Mouse (Mus musculus): ENCODE results near the gene Olfr937. TPM values are rescaled to one million over a fixed set of nuclear protein-coding genes. Genes with fewer than 3 reads are reported as not detected.

Olfr937 gene
- total RNA-seq (2014; rRNA removed; ENCODE audit: low replicate concordance), result not detected in 2 replicates
- not detected in 2 replicates for polyA plus RNA-seq (2015; fragmentation: Nextera tagmentation; extraction: Ambion mirVana)

- no peaks in the 10 kb centered on the region for H3K27me3 ChIP-seq (ENCODE audit: control insufficient read depth, insufficient read depth, low read length)
- H3K27ac ChIP-seq (ENCODE audit: low read depth), result no peak within 1 kb of the TSS
- H3K36me3 ChIP-seq (replicated peaks; ENCODE audit: control insufficient read depth, insufficient read depth, low read length), result no peaks in the 10 kb centered on the region
- TF ChIP-seq EP300 (IDR thresholded peaks at IDR 0.05; ENCODE audit: low read depth) (no peak), CTCF (IDR thresholded peaks at IDR 0.05; ENCODE audit: low read depth) (no peak)
- no peak within 1 kb of the TSS for H3K9ac ChIP-seq (replicated peaks; ENCODE audit: low read depth, low read length)
- WGBS, result 75% methylated on average over 1 of the region's 1 CpGs
- no peak for DNase-seq (ENCODE audit: low spot score)
- H3K4me2 ChIP-seq (ENCODE audit: low read depth, low read length), result no peak within 1 kb of the TSS
- H3K4me3 ChIP-seq (ENCODE audit: low read depth, low read length), result no peak within 1 kb of the TSS
- no peak for ATAC-seq (ENCODE audit: insufficient read depth, low read depth)
- H3K4me1 ChIP-seq (ENCODE audit: control insufficient read depth, insufficient read depth), result no peaks in the 10 kb centered on the region
- no peaks in the 10 kb centered on the region for H3K9me3 ChIP-seq (replicated peaks; ENCODE audit: control insufficient read depth, low read length)
Measured at GRCm38 (mm10) chr9:39064851-39065250, at the start of gene Olfr937. Olfr937 (minus strand) TSS chr9:39064951.

GRCm38 (mm10) chr9:39078787-39079186, 14.0 kb upstream of the Olfr937 start, which contains the start of gene Olfr938:
Olfr938 (minus strand) TSS chr9:39078887.
- DNase-seq (ENCODE audit: low spot score) (no peak), ATAC-seq (ENCODE audit: insufficient read depth, low read depth) (no peak)
- Histone ChIP-seq H3K27ac (ENCODE audit: low read depth) (no peak within 1 kb of the TSS), H3K4me3 (ENCODE audit: low read depth, low read length) (no peak within 1 kb of the TSS), H3K9ac (replicated peaks; ENCODE audit: low read depth, low read length) (no peak within 1 kb of the TSS), H3K4me1 (ENCODE audit: control insufficient read depth, insufficient read depth) (no peaks in the 10 kb centered on the region), H3K4me2 (ENCODE audit: low read depth, low read length) (no peak within 1 kb of the TSS), H3K36me3 (replicated peaks; ENCODE audit: control insufficient read depth, insufficient read depth, low read length) (no peaks in the 10 kb centered on the region), H3K27me3 (ENCODE audit: control insufficient read depth, insufficient read depth, low read length) (no peaks in the 10 kb centered on the region), H3K9me3 (replicated peaks; ENCODE audit: control insufficient read depth, low read length) (no peaks in the 10 kb centered on the region)
- no peak for TF ChIP-seq CTCF (IDR thresholded peaks at IDR 0.05; ENCODE audit: low read depth)
- TF ChIP-seq EP300 (IDR thresholded peaks at IDR 0.05; ENCODE audit: low read depth), result no peak
- WGBS, result 75% methylated on average over 2 of the region's 2 CpGs

DNA sequence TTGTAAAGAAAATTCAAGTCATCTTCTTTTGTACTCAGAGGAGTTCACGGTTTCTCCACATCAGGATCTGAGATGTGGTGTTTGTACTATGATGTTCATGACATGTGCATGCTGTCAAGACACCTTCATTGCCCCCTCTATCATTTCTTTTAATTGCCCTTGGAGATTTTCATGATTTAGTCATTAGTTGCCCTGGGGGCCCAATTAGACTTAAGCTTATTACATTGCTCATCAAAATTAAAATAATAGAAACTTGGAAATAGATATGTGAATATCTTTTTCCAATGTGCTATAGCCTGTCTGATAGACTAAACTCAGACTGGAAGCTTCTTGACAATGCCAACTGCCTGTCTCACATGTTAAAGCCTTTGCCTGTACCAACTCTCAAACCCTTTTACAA, 41.5 kb downstream of the Olfr937 start, which contains the start of gene Olfr146:
Olfr146 (minus strand) TSS at position 101 of the 400 bp plus-strand sequence.
- TF ChIP-seq CTCF (IDR thresholded peaks at IDR 0.05; ENCODE audit: low read depth), result no peak
- no peak for TF ChIP-seq EP300 (IDR thresholded peaks at IDR 0.05; ENCODE audit: low read depth)
- no peak within 1 kb of the TSS for H3K4me2 ChIP-seq (ENCODE audit: low read depth, low read length)
- 64% methylated on average over 1 of the region's 1 CpGs for WGBS
- no peaks in the 10 kb centered on the region for H3K27me3 ChIP-seq (ENCODE audit: control insufficient read depth, insufficient read depth, low read length)
- H3K9ac ChIP-seq (replicated peaks; ENCODE audit: low read depth, low read length), result no peak within 1 kb of the TSS
- no peak for ATAC-seq (ENCODE audit: insufficient read depth, low read depth)
- no peak within 1 kb of the TSS for H3K4me3 ChIP-seq (ENCODE audit: low read depth, low read length)
- H3K4me1 ChIP-seq (ENCODE audit: control insufficient read depth, insufficient read depth), result no peaks in the 10 kb centered on the region
- H3K9me3 ChIP-seq (replicated peaks; ENCODE audit: control insufficient read depth, low read length), result no peaks in the 10 kb centered on the region
- DNase-seq (ENCODE audit: low spot score), result no peak
- H3K36me3 ChIP-seq (replicated peaks; ENCODE audit: control insufficient read depth, insufficient read depth, low read length), result no peaks in the 10 kb centered on the region
- no peak within 1 kb of the TSS for H3K27ac ChIP-seq (ENCODE audit: low read depth)

Small RNAs within 50 kb of the gene (microRNA-seq; reads per million reads assigned to microRNA genes)
- gene Gm25032, result not detected
- gene Gm25529, result not detected

Other genes with a start within 250 kb of the Olfr937 start
- not detected in 2 replicates for gene Olfr923, start 238.4 kb downstream of the Olfr937 start, total RNA-seq (2014; rRNA removed; ENCODE audit: low replicate concordance)
- not detected in 2 replicates for gene Olfr923, start 238.4 kb downstream of the Olfr937 start, polyA plus RNA-seq (2015; fragmentation: Nextera tagmentation; extraction: Ambion mirVana)
- gene Olfr924, start 220.5 kb downstream of the Olfr937 start, total RNA-seq (2014; rRNA removed; ENCODE audit: low replicate concordance), result not detected in 2 replicates
- gene Olfr924, start 220.5 kb downstream of the Olfr937 start, polyA plus RNA-seq (2015; fragmentation: Nextera tagmentation; extraction: Ambion mirVana), result not detected in 2 replicates
- gene Olfr26, start 209.9 kb downstream of the Olfr937 start, total RNA-seq (2014; rRNA removed; ENCODE audit: low replicate concordance), result not detected in 2 replicates
- not detected in 2 replicates for gene Olfr26, start 209.9 kb downstream of the Olfr937 start, polyA plus RNA-seq (2015; fragmentation: Nextera tagmentation; extraction: Ambion mirVana)
- not detected in 2 replicates for gene Olfr926, start 187.8 kb downstream of the Olfr937 start, total RNA-seq (2014; rRNA removed; ENCODE audit: low replicate concordance)
- gene Olfr926, start 187.8 kb downstream of the Olfr937 start, polyA plus RNA-seq (2015; fragmentation: Nextera tagmentation; extraction: Ambion mirVana), result not detected in 2 replicates
- not detected in 2 replicates for gene Olfr930, start 135.1 kb downstream of the Olfr937 start, total RNA-seq (2014; rRNA removed; ENCODE audit: low replicate concordance)
- gene Olfr930, start 135.1 kb downstream of the Olfr937 start, polyA plus RNA-seq (2015; fragmentation: Nextera tagmentation; extraction: Ambion mirVana), result not detected in 2 replicates
- gene Olfr933, start 92.6 kb downstream of the Olfr937 start, total RNA-seq (2014; rRNA removed; ENCODE audit: low replicate concordance), result not detected in 2 replicates
- not detected in 2 replicates for gene Olfr933, start 92.6 kb downstream of the Olfr937 start, polyA plus RNA-seq (2015; fragmentation: Nextera tagmentation; extraction: Ambion mirVana)
- not detected in 2 replicates for gene Olfr934, start 76.6 kb downstream of the Olfr937 start, total RNA-seq (2014; rRNA removed; ENCODE audit: low replicate concordance)
- not detected in 2 replicates for gene Olfr934, start 76.6 kb downstream of the Olfr937 start, polyA plus RNA-seq (2015; fragmentation: Nextera tagmentation; extraction: Ambion mirVana)
- not detected in 2 replicates for gene Olfr935, start 65.3 kb downstream of the Olfr937 start, total RNA-seq (2014; rRNA removed; ENCODE audit: low replicate concordance)
- gene Olfr935, start 65.3 kb downstream of the Olfr937 start, polyA plus RNA-seq (2015; fragmentation: Nextera tagmentation; extraction: Ambion mirVana), result not detected in 2 replicates
- gene Olfr146, start 41.6 kb downstream of the Olfr937 start, total RNA-seq (2014; rRNA removed; ENCODE audit: low replicate concordance), result not detected in 2 replicates
- gene Olfr146, start 41.6 kb downstream of the Olfr937 start, polyA plus RNA-seq (2015; fragmentation: Nextera tagmentation; extraction: Ambion mirVana), result not detected in 2 replicates
- gene Olfr938, start 13.9 kb upstream of the Olfr937 start, total RNA-seq (2014; rRNA removed; ENCODE audit: low replicate concordance), result not detected in 2 replicates
- not detected in 2 replicates for gene Olfr938, start 13.9 kb upstream of the Olfr937 start, polyA plus RNA-seq (2015; fragmentation: Nextera tagmentation; extraction: Ambion mirVana)
- gene Olfr27, start 63.2 kb upstream of the Olfr937 start, total RNA-seq (2014; rRNA removed; ENCODE audit: low replicate concordance), result not detected in 2 replicates
- not detected in 2 replicates for gene Olfr27, start 63.2 kb upstream of the Olfr937 start, polyA plus RNA-seq (2015; fragmentation: Nextera tagmentation; extraction: Ambion mirVana)
- gene Olfr943, start 101.4 kb upstream of the Olfr937 start, total RNA-seq (2014; rRNA removed; ENCODE audit: low replicate concordance), result not detected in 2 replicates
- gene Olfr943, start 101.4 kb upstream of the Olfr937 start, polyA plus RNA-seq (2015; fragmentation: Nextera tagmentation; extraction: Ambion mirVana), result not detected in 2 replicates
- not detected in 2 replicates for gene Olfr944, start 137.0 kb upstream of the Olfr937 start, total RNA-seq (2014; rRNA removed; ENCODE audit: low replicate concordance)
- gene Olfr944, start 137.0 kb upstream of the Olfr937 start, polyA plus RNA-seq (2015; fragmentation: Nextera tagmentation; extraction: Ambion mirVana), result not detected in 2 replicates
- not detected in 2 replicates for gene Olfr1537, start 185.0 kb upstream of the Olfr937 start, total RNA-seq (2014; rRNA removed; ENCODE audit: low replicate concordance)
- not detected in 2 replicates for gene Olfr1537, start 185.0 kb upstream of the Olfr937 start, polyA plus RNA-seq (2015; fragmentation: Nextera tagmentation; extraction: Ambion mirVana)
- gene Olfr945, start 211.9 kb upstream of the Olfr937 start, total RNA-seq (2014; rRNA removed; ENCODE audit: low replicate concordance), result not detected in 2 replicates
- gene Olfr945, start 211.9 kb upstream of the Olfr937 start, polyA plus RNA-seq (2015; fragmentation: Nextera tagmentation; extraction: Ambion mirVana), result not detected in 2 replicates

Data from heart, postnatal 0 days (tissue).